Mouse (Mus musculus) hindbrain, embryonic 11.5 days (tissue): ENCODE data around the gene Ddn. TPM values are rescaled to one million over a fixed set of nuclear protein-coding genes. Genes with fewer than 3 reads are reported as not detected.

Source experiments
- ATAC-seq: fragments of 200-750 bp; cut with Nextera tagmentation; 2 replicates; pipeline ENCODE4 v1.8.0; 2017; ENCODE audit warnings: mild to moderate bottlenecking, moderate TSS enrichment, moderate library complexity; ENCODE audit not compliant: low FRiP score
- DNase-seq: peaks from one replicate; pipeline ENCODE4 v3.0.0-alpha.2; 2015; ENCODE audit warnings: low spot score
- H3K27ac ChIP-seq: fragments of 300-500 bp; sonication (generic); 2 replicates; pipeline ENCODE4 v1.5.1; 2014; ENCODE audit warnings: mild to moderate bottlenecking, low read depth, low read length
- H3K27me3 ChIP-seq: fragments of 300-500 bp; sonication (generic); 2 replicates; pipeline ENCODE4 v1.6.1; 2014; ENCODE audit warnings: mild to moderate bottlenecking, low read length, moderate library complexity, mixed read lengths; ENCODE audit not compliant: control insufficient read depth, insufficient read depth
- H3K36me3 ChIP-seq: fragments of 300-500 bp; sonication (generic); 2 replicates; pipeline ENCODE4 v1.6.1; 2014; ENCODE audit warnings: mild to moderate bottlenecking, low read length, moderate library complexity, mixed read lengths; ENCODE audit not compliant: control insufficient read depth, insufficient read depth
- H3K4me1 ChIP-seq: fragments of 300-500 bp; sonication (generic); replicated peaks from 2 replicates; pipeline ENCODE4 v1.6.1; 2014; ENCODE audit warnings: low read length, mixed read lengths; ENCODE audit not compliant: control insufficient read depth, insufficient read depth
- H3K4me2 ChIP-seq: fragments of 300-500 bp; sonication (generic); replicated peaks from 2 replicates; pipeline ENCODE4 v1.6.1; 2014; ENCODE audit warnings: mild to moderate bottlenecking, low read depth, low read length
- H3K4me3 ChIP-seq: fragments of 300-500 bp; sonication (generic); 2 replicates; pipeline ENCODE4 v1.5.1; 2014; ENCODE audit warnings: low read depth, low read length
- H3K9ac ChIP-seq: fragments of 300-500 bp; sonication (generic); 2 replicates; pipeline ENCODE4 v1.6.1; 2014; ENCODE audit warnings: low read depth, low read length
- H3K9me3 ChIP-seq: fragments of 300-500 bp; sonication (generic); 2 replicates; pipeline ENCODE4 v1.6.1; 2016; ENCODE audit warnings: low read length; ENCODE audit not compliant: control insufficient read depth
- WGBS: fragments of 180-500 bp; shearing (Covaris S2); extraction: QIAGEN DNeasy Blood & Tissue Kit; methylation state at CpG from one replicate; pipeline ENCODE4 v1.1.7; 2014; 5-methylcytosine and 5-hydroxymethylcytosine counted together
- polyA plus RNA-seq: library from polyadenylated mRNA; unstranded; fragments of >200 nt; fragmentation: Nextera tagmentation; extraction: Ambion mirVana; gene quantifications from 2 replicates; pipeline ENCODE4 v1.2.1, GENCODE M21; 2014

Ddn gene
- polyA plus RNA-seq, 1 experiment from 2014 or later, result 0.60 TPM

DNA sequence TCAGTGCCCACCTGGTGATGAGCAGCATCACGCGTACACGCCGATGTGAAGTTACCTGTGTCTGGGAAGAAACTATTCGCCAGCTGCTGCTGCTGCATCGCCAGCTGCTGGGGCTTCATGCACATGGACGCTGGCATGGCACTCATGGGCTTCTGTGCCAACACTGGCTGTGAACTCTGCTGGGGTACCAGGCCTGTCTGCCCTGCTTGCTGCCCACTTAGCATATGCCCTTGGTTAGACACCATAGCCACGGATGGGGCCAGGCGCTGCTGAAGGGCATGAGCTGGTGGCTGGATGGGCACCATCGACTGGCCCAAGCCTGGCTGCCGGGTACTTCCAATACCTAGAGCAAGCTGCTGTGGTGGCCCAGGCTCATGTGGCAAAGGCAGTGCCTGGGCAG is 39.9 kb upstream of the Ddn start:
- Histone ChIP-seq H3K27me3 (no peaks in the 10 kb centered on the region), H3K27ac (no peak overlapping the region), H3K4me2 (no peak overlapping the region), H3K36me3 (peaks cover 60% of the 10 kb centered on the region), H3K9ac (no peak overlapping the region), H3K9me3 (no peaks in the 10 kb centered on the region), H3K4me1 (no peaks in the 10 kb centered on the region), H3K4me3 (no peak overlapping the region)
- WGBS, result 93% methylated on average over 11 of the region's 11 CpGs
- no peak for ATAC-seq
- no peak for DNase-seq

DNA sequence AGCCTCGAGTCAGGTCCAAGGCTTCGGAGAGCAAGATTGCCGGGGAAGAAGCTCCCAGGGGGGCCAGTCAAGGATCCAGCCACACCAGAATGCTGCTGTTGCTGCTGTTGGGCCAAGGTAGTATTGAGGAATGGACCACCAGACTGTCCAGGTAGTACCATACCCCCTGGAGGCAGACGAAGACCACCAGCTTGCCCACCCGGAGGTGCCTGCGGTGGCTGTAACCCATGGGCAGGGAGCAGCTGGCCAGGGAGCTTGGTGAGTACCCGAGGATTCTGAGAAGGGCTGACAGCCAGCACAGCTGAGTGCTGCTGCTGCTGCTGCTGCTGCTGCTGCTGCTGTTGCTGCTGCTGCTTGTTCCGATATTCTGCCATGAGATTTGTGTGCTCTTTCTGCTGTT is 36.9 kb upstream of the Ddn start:
- no peak overlapping the region for H3K9ac ChIP-seq
- no peak overlapping the region for H3K27ac ChIP-seq
- H3K4me1 ChIP-seq, result no peaks in the 10 kb centered on the region
- no peak overlapping the region for H3K4me2 ChIP-seq
- H3K36me3 ChIP-seq, result peaks cover 58% of the 10 kb centered on the region
- H3K27me3 ChIP-seq, result no peaks in the 10 kb centered on the region
- ATAC-seq (no peak), DNase-seq (no peak)
- H3K4me3 ChIP-seq, result no peak overlapping the region
- 94% methylated on average over 7 of the region's 8 CpGs for WGBS
- H3K9me3 ChIP-seq, result no peaks in the 10 kb centered on the region

DNA sequence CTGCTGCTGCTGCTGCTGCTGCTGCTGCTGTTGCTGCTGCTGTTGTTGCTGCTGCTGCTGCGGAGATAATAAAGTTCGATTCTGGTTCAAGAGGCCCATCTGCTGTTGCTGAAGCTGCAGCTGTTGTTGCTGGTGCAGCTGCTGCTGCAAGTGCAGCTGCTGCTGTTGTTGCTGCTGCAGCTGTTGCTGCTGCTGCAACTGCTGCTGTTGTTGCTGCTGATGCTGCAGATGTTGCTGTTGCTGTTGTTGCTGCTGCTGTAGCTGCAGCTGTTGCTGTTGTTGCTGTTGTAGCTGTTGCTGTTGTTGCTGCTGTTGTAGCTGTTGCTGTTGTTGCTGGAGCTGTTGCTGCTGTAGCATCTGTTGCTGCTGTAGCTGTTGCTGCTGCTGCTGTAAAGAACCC is 35.9 kb upstream of the Ddn start:
- 100% methylated on average over 2 of the region's 2 CpGs for WGBS
- peaks cover 66% of the 10 kb centered on the region for H3K36me3 ChIP-seq
- ATAC-seq (no peak), DNase-seq (no peak)
- H3K9ac ChIP-seq, result no peak overlapping the region
- no peaks in the 10 kb centered on the region for H3K4me1 ChIP-seq
- H3K27ac ChIP-seq, result no peak overlapping the region
- no peak overlapping the region for H3K4me3 ChIP-seq
- no peaks in the 10 kb centered on the region for H3K9me3 ChIP-seq
- H3K27me3 ChIP-seq, result no peaks in the 10 kb centered on the region
- H3K4me2 ChIP-seq, result no peak overlapping the region

DNA sequence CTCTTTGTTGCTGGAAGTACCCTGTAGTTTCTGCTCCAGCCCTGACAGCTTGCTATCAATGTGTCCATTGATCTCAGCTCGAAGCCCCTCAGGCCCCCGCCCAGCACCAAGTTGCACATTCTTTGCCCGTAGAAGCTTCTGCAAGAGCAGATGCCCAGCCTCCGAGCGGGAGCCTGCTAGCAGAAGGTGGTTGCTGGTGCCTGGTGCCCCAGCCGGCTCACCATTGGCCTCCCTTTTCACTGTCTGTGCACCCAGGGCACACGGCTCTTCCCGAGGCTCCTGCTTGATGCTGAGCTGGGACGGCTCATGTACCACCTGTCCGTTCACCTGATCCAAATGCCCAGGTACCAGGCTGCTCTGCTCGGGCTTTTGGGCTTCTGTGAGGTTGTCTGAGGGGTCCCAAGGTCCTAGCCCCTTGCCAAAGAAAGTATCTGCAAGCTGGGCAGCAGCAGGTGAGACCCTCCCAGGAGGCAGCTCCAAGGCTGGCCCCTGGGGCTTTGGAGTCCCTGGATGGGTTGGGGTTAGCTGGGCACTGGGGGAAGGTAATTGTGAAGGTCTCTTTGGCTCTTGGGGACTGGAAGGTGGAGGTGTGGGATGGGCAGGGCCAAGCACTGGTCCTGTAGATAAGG is 34.4 kb upstream of the Ddn start:
- H3K27me3 ChIP-seq, result no peaks in the 10 kb centered on the region
- no peak overlapping the region for H3K4me2 ChIP-seq
- DNase-seq, result no peak
- H3K4me1 ChIP-seq, result no peaks in the 10 kb centered on the region
- no peak for ATAC-seq
- no peaks in the 10 kb centered on the region for H3K9me3 ChIP-seq
- peaks cover 64% of the 10 kb centered on the region for H3K36me3 ChIP-seq
- no peak overlapping the region for H3K9ac ChIP-seq
- 93% methylated on average over 11 of the region's 11 CpGs for WGBS
- H3K27ac ChIP-seq, result no peak overlapping the region
- no peak overlapping the region for H3K4me3 ChIP-seq

DNA sequence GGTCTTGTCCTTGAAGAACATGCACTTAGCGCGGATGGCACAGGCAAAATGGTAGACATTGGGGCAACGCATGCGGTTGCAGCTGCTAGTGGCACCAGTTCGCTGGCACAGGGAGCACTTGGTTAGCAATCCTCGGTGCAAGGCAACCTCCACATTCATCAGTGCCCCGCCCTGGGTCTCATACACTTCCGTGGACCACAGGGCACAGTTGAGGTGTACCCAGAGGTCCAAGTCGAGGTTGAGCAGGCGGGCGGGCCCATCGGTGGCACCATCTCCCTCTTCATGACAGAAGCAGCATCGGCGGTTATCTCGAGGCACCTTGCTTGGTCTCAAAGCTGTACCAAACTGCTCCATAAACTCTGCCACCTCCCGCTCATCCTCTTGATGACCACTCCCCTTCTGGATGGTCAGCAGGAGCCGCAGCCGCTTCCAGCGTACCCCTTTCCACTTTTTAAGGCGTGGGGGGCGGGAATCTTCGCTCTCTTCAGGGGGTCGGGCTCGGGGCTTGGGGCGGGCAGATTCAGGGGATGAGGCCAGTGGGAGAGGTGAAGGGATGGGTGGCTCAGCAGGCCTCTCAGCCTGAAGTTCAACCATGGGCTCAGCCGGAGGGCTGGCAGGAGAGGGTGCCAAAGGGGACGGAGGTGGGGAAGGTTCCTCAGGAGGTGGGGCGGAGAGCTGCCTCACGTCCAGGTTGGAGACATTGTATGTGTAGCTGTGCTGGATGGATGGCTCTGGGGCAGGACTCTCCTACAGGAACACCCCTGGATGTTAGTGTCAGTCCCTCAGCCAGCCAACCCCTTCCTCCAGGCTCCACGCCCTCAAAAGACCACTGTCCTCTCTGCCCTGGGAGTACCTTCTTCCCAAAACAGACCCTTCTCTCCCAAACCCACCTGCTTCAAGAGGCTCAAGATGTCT is 30.6 kb upstream of the Ddn start:
- DNase-seq (no peak), ATAC-seq (no peak)
- WGBS, result 96% methylated on average over 30 of the region's 30 CpGs
- H3K4me2 ChIP-seq, result no peak overlapping the region
- no peaks in the 10 kb centered on the region for H3K4me1 ChIP-seq
- peaks cover 44% of the 10 kb centered on the region for H3K36me3 ChIP-seq
- no peak overlapping the region for H3K27ac ChIP-seq
- H3K9ac ChIP-seq, result no peak overlapping the region
- H3K4me3 ChIP-seq, result no peak overlapping the region
- H3K27me3 ChIP-seq, result no peaks in the 10 kb centered on the region
- no peaks in the 10 kb centered on the region for H3K9me3 ChIP-seq

DNA sequence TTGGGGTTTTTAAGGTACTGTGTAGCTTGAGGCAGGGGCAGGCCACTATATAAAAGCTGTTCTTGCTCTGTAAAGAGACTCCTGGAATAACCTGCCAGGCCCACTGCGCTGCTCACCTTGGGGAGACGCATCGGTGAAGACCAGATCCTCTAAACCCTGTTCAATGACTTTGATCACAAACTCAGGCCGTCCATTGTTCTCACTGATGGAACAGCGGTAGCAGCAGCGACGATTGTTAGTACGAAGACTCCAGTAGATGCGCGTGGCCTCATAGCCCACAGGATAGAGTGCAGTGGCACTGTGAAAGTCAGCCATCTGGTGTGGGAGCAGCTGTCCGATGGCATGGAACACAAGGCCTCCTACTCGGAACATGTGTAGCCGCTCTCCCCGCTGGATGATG is 29.9 kb upstream of the Ddn start:
- no peak for DNase-seq
- WGBS, result 94% methylated on average over 14 of the region's 14 CpGs
- H3K9ac ChIP-seq, result no peak overlapping the region
- no peaks in the 10 kb centered on the region for H3K4me1 ChIP-seq
- peaks cover 43% of the 10 kb centered on the region for H3K36me3 ChIP-seq
- no peak overlapping the region for H3K4me3 ChIP-seq
- no peak overlapping the region for H3K27ac ChIP-seq
- H3K9me3 ChIP-seq, result no peaks in the 10 kb centered on the region
- no peak overlapping the region for H3K4me2 ChIP-seq
- no peak for ATAC-seq
- no peaks in the 10 kb centered on the region for H3K27me3 ChIP-seq

DNA sequence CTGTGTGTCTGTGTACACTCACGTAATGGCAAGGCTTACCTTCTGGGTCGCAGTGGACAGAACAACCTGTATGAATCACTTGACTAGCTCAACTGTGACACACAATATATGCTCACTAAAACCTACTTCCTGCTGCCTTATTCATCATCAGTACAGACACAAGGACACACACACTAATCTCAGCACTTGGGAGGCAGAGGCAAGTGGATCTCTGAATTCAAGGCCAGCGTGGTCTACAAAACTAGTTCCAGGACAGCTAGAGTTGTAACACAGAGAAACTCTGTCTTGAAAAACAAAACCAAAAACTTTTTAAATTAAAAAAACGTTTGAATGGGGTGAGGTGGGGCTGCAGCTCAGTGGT is 28.4 kb upstream of the Ddn start:
- H3K4me1 ChIP-seq, result no peaks in the 10 kb centered on the region
- H3K4me2 ChIP-seq, result no peak overlapping the region
- no peaks in the 10 kb centered on the region for H3K27me3 ChIP-seq
- no peak for ATAC-seq
- H3K9me3 ChIP-seq, result no peaks in the 10 kb centered on the region
- no peak overlapping the region for H3K27ac ChIP-seq
- H3K9ac ChIP-seq, result no peak overlapping the region
- DNase-seq, result no peak
- 77% methylated on average over 4 of the region's 4 CpGs for WGBS
- H3K36me3 ChIP-seq, result peaks cover 33% of the 10 kb centered on the region
- H3K4me3 ChIP-seq, result no peak overlapping the region

DNA sequence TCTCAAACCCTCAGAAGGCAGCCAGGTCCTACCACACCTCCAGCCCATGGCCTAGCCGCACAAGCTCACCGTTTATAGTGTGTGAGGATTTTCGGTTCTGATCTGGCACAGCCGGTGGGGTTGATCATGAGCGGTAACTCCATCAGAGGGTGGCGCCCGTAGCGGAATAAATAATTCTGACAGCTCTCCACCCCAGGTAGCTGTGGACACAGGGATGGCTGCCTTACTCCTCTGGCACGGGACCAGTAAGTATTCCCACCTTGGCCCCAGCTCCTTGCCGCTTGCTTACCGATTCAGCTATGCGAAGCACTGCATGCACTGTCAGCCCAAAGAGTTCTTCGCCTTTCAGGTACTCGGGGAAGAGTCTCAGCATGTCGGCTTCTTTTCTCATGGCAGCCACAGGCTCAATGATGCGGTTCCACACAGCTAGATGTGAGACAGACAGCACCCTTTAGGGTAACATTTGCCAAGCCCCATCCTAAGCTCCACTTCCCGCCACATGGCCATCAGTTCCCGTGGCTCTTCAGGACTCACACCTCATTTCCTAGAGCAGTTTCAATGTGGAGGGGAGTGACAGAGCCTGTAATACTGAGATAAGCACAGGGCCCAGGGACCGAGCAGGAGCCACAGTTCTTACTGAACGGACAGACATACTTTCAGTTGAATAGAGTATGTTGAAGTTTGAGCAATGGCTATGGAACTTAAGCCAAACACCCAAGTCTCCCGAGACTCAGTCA is 27.9 kb upstream of the Ddn start:
- DNase-seq, result no peak
- Histone ChIP-seq H3K27ac (no peak overlapping the region), H3K4me1 (no peaks in the 10 kb centered on the region), H3K4me3 (no peak overlapping the region), H3K9ac (no peak overlapping the region), H3K36me3 (peaks cover 33% of the 10 kb centered on the region), H3K4me2 (no peak overlapping the region), H3K27me3 (no peaks in the 10 kb centered on the region), H3K9me3 (no peaks in the 10 kb centered on the region)
- WGBS, result 93% methylated on average over 21 of the region's 21 CpGs
- no peak for ATAC-seq
